Mouse (Mus musculus): Measurements from ENCODE around the gene Fam155a.
A peak's percentile ranks its signal among the peaks of the same experiment; 100 is the strongest.

The Fam155a gene

DNA sequence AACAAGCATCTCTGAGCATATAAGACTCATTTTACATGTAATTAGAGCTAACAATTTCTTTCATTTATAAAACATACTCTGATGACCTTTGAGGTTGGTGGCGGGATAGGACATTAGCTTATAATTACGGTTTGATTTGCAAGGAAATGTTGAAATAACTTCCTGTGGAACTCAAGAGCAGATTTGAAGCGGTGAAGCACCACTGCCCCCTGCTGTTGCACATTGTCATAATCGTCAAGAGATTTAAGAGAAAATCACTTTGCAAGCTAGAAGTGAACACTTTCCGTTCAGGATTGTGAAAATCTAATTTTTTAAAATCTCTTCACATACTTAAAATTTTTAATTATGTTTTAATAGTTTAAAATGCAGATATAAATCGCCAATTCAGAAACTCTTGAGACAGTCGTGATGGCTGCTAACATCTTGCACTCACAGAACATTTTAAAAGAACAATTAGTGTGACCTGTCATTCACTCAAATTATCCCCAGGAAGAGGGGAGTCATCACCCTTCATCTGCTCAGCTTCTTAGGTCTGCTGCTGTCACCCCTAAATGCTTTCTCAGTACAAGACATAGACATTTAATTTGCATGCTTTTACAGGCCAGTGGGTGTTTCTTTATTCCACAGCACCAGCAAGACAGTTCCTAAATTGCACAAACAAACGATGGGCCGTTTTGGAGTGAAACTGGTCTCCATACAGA, 595.9 kb downstream of the Fam155a start:
- peak; percentile 72 for DNase-seq (ENCODE audit: low spot score)

DNA sequence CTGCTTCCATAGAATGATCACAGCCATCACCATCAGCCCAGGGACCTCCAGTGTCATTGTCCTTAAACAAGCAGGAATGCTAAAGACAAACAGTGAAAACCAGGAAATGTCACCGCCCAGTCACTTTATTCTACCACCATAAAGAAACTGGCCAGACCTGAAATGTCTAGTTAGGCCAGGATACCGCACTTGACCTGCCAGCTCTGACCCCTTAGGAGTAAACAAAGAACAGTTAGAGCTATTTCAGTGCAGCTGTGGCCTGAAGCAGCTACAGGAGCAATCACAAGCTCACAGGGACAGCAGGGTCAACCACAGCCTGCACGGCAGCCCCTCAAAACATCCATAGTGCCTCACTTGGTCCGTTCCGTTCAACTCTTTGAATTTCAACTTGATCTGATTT, 599.1 kb downstream of the Fam155a start:
- peak; percentile 33 for DNase-seq (ENCODE audit: low spot score)

DNA sequence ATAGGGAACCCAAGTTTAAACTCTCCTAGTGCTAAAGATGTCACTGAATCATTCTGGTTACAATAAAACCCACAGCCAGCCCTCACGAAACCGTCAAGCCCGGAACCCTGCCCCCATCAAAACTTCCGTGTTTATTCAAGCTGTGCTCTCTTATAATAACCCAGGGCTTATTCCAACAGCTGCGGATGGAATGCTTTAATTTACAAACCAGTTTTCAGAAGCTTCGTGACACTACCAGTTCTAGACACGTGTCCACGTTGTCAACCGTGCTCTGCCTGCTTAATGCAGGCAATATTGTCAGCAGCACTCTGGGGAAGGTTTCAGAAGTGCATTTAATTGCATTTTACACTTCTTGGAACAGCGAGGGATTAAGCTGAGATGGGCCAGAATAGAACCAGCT, 603.0 kb downstream of the Fam155a start:
- DNase-seq (ENCODE audit: low spot score), result peak; percentile 24

DNA sequence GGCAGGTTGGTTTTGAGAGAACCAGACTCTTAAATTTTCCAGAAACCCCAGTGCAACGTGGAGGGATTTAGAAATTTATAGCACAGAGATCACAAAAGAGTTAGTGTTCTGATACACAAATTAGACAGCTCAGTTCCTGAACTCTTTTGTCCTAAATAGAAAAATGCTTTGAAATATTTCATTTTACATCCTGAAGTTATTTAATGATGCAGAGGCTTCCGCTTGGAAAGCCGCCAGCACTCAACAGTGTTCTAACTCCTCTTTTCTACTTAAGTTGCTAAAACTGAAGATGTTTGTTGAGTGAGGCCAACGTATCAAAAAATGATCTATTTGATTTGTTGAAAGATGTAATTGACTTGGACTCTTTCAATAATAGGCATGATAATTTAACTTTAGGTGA, 609.4 kb downstream of the Fam155a start:
- DNase-seq (ENCODE audit: low spot score), result no peak

DNA sequence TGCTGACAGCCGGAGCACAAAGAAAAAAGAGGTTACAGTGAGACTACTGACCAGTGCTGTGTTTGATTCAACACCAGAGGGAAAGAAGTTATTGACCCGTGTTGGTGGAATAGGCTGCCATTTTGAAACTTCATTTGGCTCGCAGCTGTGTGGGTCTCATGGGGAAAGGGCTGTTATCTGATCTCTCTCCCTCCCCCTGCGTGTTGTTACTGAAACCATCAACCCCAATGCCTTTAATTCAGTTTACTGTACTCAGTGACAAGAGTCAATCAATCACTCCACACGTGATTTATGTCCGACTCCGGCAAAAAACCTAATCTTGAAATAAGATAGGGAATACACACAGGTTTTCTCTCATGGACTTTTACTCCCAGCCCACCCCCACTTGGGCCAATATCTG, 611.6 kb downstream of the Fam155a start:
- DNase-seq (ENCODE audit: low spot score), result no peak

DNA sequence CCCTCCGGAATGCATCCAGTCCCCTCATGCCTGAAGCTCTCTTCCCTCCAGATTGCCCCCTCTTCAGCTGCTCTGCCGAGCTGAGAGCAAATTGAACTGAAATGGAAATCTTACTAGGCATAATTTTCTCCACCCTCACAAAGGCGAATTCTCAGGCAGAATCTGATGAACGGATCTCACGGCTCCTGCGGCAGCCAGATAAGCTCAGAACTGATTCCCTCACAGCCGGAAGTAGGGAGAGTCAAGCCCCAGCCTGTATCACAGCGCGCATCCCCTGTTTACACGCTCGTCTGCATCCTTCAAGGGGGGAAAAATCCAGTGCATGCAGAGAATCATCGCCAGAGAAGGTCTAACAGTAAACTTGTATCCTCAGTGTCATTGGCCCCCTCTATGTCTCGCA, 612.3 kb downstream of the Fam155a start:
- no peak for DNase-seq (ENCODE audit: low spot score)

DNA sequence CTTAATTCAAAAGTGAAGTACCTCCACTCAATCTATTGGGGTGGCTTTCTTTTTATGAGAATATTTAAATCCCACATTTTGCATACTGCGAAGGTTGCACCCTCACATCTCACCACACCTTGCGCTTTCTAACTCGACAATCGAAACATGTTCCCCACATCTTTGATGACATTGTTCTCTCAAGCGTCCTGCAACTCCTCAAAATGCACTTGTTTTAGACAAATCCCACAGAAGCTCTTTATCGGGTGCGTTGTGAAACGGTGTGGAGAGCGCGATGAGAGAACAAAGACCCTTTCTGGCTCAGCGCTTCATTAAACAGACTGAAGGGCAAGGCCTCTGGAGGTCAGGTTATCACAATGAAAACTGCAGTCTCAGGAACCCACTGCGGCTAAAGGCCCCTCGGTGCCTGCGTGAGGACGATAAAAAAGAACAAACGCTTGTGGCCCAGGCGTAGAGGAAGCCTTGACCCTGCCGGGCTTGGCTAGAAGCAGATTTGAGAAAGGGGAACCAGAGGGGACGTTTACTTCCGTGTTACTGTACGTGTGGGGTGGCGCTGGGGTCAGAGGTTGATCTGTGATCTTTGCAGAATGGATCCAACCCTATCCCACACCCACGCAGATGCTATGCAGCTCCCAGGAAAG, 613.7 kb downstream of the Fam155a start:
- no peak for DNase-seq (ENCODE audit: low spot score)

Data from urinary bladder, postnatal 14 days (tissue).